Mouse (Mus musculus) bone marrow, adult 2 months (tissue): Measurements from ENCODE around the gene Lamb2. TPM values are rescaled to one million over a fixed set of nuclear protein-coding genes. Genes with fewer than 3 reads are reported as not detected.
A peak's percentile ranks its signal among the peaks of the same experiment; 100 is the strongest.

ENCODE experiments used
- H3K27ac ChIP-seq: fragments of 200-500 bp; 2 replicates; pipeline ENCODE4 v1.5.1; 2012; ENCODE audit warnings: low read depth, mild to moderate bottlenecking, control low read depth, inconsistent platforms, low read length; ENCODE audit not compliant: control insufficient read depth, poor library complexity, insufficient read depth
- H3K4me1 ChIP-seq: fragments of 200-500 bp; 2 replicates; pipeline ENCODE4 v1.6.1; 2011; ENCODE audit warnings: low read length; ENCODE audit not compliant: control insufficient read depth, insufficient read depth
- H3K4me3 ChIP-seq: fragments of 200-500 bp; replicated peaks from 2 replicates; pipeline ENCODE3; 2011; ENCODE audit warnings: mild to moderate bottlenecking, low read depth, low read length, control low read depth; ENCODE audit not compliant: control insufficient read depth
- CTCF ChIP-seq: fragments of 200-500 bp; IDR thresholded peaks from 2 replicates; pipeline ENCODE4 v1.5.1; 2011; ENCODE audit warnings: low read length, control low read depth; ENCODE audit not compliant: control insufficient read depth, insufficient read depth
- POLR2A ChIP-seq: fragments of 200-500 bp; IDR thresholded peaks from 2 replicates; pipeline ENCODE4 v1.6.1; 2011; ENCODE audit warnings: low read depth, mild to moderate bottlenecking, control low read depth, low read length, borderline replicate concordance; ENCODE audit not compliant: control insufficient read depth
- WGBS: fragments of 180-500 bp; shearing (Covaris S2); methylation state at CpG from one replicate; pipeline ENCODE4 v1.1.7; 2018; 5-methylcytosine and 5-hydroxymethylcytosine counted together
- polyA plus RNA-seq: library from polyadenylated mRNA; stranded (reverse); fragments of >200 nt; gene quantifications from 2 replicates; pipeline ENCODE4 v1.2.4, GENCODE M21; 2011; ENCODE audit warnings: low replicate concordance; ENCODE audit not compliant: missing spikeins, insufficient read depth, insufficient read length

Gene Lamb2
- polyA plus RNA-seq, 1 experiment = 9.0 TPM

DNA sequence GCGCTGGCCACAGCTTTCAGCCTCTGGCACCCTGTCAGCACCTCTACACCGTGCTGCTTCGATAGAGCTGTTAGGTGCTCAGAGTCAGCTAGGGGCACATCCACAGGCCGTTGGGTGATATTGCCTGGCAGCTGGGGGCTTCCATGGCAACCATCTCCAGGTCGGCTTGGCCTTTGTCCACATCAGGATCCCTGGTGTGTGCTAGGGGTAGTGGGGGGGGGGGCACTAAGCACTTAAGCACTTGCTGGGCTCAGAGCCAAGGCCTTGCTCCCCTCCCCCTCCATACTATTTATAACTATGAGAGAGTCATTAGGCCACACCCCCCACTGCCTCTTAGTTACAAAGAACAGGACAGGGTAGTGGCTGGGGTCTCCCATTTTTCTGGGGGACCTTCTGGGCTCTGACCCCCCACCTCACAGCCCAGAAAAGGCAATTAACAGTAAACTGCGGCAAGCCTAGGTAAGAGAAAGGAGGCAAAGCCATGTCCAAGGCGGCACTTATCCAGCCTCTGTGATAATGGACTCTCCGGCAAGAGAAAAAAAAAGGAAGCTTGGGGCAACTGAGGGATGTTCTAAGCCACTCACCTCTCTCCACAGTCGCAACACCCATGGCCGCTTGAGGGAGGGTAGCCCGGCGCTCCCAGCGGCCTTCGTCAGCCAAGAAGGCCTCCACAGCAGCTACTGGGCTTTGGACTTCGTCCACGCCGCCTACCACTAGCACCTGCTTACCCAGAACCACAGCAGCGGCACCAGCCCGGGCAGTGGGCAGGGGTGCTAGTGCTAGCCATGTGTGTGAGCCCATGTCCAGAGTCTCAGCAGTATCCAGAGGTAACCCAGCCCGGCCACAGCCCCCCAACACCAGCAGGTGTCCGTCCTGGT lies 29.0 kb upstream of the Lamb2 start:
- Histone ChIP-seq H3K27ac (peak overlapping the region; percentile 1; the same call in 1 of the 2 replicates), H3K4me3 (no peak overlapping the region), H3K4me1 (peaks cover 3% of the 10 kb centered on the region)
- 59% methylated on average over 21 of the region's 21 CpGs for WGBS
- TF ChIP-seq CTCF (no peak), POLR2A (no peak)

DNA sequence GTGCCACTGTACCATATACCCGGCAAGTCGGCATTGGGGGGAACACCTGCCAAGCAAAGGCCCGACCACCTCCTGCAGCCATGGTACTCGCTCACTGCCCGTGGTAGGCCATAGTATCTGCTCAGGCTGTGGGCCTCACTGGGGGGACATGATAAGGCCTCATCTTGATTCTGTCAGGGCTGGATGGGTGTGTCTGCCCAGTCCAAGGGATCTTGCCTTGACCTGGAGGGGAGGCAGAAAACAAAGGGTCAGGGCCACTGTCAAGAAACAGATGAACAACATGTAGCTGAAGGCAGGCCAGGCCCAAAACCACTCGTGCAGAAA lies 28.4 kb upstream of the Lamb2 start:
- H3K4me1 ChIP-seq = no peaks in the 10 kb centered on the region
- WGBS = 68% methylated on average over 6 of the region's 6 CpGs
- peak overlapping the region; percentile 1; the same call in 1 of the 2 replicates for H3K27ac ChIP-seq
- no peak overlapping the region for H3K4me3 ChIP-seq
- TF ChIP-seq CTCF (no peak), POLR2A (no peak)

DNA sequence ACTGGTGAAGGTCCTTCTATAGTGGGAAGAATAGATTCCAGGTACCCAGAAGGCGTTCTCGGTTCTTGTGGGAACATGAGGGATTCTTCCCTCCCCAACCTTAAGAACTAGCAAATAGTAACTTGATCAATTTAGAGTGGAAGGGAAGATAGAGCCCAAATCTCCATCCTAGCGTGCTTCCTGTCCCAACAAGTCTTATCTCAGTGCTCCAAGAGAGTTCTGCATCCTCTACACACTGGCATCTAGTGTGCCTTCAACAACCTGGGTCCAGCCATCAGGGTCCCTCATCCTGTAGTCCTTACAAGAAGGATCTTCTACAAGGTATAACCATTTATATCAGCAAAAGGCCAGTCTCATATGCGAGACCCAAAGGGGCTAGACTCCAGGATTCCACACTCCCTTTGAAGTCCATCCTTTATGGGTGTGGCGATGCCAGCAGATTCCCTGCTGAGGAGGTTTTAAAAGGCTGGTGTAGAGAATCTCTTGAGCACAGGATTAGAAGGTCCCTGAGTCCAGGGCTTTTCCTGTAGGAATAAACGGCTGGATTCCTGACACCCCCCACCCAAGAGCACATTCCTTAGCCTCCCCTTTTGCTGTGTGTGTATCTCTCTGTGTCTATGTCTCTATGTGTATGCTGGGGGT lies 27.9 kb upstream of the Lamb2 start:
- Histone ChIP-seq H3K27ac (no peak overlapping the region), H3K4me3 (no peak overlapping the region)
- 64% methylated on average over 6 of the region's 6 CpGs for WGBS

DNA sequence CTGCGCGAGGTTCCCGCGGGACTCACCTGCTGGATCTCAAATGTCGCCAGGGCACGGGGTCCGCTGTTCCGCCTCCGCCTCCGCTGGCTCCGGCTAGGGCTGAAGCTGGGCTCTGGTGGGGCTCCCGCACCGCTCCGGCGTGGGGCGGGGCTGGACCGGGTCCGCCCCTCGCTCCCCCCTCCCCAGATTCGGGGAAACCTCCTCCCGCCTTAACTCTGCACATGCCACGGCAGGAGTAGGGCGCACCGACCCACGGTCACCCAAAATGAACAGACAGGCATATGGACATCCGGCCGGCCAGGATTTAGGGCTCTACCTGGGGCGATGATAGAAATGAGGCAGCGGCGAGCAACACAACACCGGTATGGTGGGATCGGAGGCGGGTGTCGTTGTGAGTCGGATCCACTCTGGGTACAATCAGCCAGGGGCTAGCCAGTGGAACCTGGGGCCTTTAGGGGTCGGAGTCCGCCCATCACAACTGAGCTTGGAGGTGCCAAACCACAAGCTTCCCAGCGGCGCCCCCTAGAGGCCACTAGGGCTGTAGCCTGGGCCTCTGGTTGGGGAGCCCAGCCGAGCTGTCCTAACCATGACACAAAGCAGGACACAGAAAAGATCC lies 27.1 kb upstream of the Lamb2 start:
- WGBS = 2% methylated on average over 40 of the region's 40 CpGs
- H3K4me1 ChIP-seq = no peaks in the 10 kb centered on the region

More for the DNA sequence above, 27.9 kb upstream of the Lamb2 start:
- no peaks in the 10 kb centered on the region for H3K4me1 ChIP-seq
- TF ChIP-seq CTCF (no peak), POLR2A (no peak)

DNA sequence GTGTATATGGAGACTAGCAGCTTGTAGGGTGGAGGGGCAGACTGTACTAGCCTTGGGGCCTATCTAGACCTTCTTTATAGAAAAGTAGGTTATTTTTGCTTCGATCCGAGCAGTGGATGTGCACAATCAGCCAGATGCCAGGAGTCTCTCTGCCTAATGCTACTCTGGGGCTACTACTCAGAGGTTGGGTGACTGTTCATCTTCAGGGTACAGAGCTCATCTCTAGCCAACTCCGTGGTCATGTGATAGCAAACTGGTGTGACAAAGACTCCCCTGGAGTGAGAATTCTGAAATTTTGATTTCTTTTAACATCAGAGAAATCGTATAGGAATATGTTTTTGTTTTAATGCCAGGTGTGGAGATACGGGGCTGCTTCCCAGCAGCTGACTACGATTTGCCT lies 26.6 kb upstream of the Lamb2 start:
- 55% methylated on average over 6 of the region's 6 CpGs for WGBS
- Histone ChIP-seq H3K27ac (no peak overlapping the region), H3K4me3 (no peak overlapping the region), H3K4me1 (no peaks in the 10 kb centered on the region)
- TF ChIP-seq CTCF (no peak), POLR2A (no peak)

More for the DNA sequence above, 27.1 kb upstream of the Lamb2 start:
- H3K27ac ChIP-seq = no peak overlapping the region; the same call in 1 of the 2 replicates
- TF ChIP-seq POLR2A = no peak
- peak; percentile 74 for TF ChIP-seq CTCF
- H3K4me3 ChIP-seq = peak overlapping the region; percentile 77

DNA sequence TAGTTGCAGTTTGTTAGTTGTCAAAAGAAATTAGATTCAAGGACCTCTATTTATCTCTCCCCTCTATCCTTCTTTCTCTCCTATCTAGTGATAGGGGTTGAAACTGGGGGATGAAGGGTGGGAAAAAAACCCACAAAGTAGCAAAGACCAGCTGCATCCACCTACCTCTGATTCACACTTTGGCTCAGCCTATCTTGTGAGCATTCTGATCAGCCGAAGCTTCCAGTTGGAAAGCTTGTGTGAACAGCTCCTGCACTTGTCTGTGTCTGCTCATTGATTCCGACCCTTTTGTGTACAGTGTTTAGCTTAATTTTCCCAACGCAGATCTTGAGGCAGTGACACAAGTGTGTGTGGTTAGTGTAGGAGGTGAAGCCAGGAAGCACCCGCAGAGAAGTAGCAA lies 26.1 kb upstream of the Lamb2 start:
- Histone ChIP-seq H3K4me3 (no peak overlapping the region), H3K4me1 (no peaks in the 10 kb centered on the region), H3K27ac (no peak overlapping the region)
- 41% methylated on average over 4 of the region's 4 CpGs for WGBS
- no peak for TF ChIP-seq POLR2A
- no peak for TF ChIP-seq CTCF

DNA sequence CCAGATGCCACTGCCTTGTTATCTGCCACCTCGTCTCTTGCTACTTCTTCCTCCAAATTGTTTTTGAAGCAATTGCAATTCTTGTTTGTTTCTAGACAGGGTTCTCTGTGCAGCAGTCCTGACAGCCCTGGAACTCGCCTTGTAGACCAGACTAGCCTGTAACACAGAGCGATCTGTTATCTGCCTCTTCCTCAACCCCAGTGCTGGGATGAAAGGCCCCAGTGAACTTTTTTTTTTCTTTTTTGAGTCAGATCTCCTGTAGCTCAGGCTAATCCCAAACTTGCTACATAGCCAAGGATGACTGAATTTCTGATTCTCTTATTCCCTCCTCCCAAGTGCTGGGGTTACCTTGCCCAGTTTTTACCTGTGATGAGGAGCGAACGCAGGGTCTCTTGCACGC lies 25.1 kb upstream of the Lamb2 start:
- H3K27ac ChIP-seq = no peak overlapping the region
- TF ChIP-seq CTCF = no peak
- no peak for TF ChIP-seq POLR2A
- 79% methylated on average over 6 of the region's 6 CpGs for WGBS
- H3K4me1 ChIP-seq = no peaks in the 10 kb centered on the region
- no peak overlapping the region for H3K4me3 ChIP-seq
